Mouse (Mus musculus): ENCODE results near the gene Olfr1133. TPM values are rescaled to one million over a fixed set of nuclear protein-coding genes. Genes with fewer than 3 reads are reported as not detected.

The Olfr1133 gene
- not detected in 2 replicates for polyA plus RNA-seq (2015; fragmentation: Nextera tagmentation; extraction: Ambion mirVana)

GRCm38 (mm10) chr2:87647274-87647673 lies at the start of gene Olfr1133:
Gene Olfr1133, minus strand, starts transcription at chr2:87647374.

GRCm38 (mm10) chr2:87693847-87694246 lies 46.7 kb upstream of the Olfr1133 start, which contains the start of gene Olfr1136:
Gene Olfr1136, minus strand, starts transcription at chr2:87693947.

GRCm38 (mm10) chr2:87673564-87673963 lies 26.4 kb upstream of the Olfr1133 start, which contains the start of gene Olfr1135:
Gene Olfr1135, minus strand, starts transcription at chr2:87673664.

GRCm38 (mm10) chr2:87658360-87658759 lies 11.2 kb upstream of the Olfr1133 start, which contains the start of gene Olfr1134:
Gene Olfr1134, minus strand, starts transcription at chr2:87658460.

GRCm38 (mm10) chr2:87637435-87637834 lies 9.7 kb downstream of the Olfr1133 start, which contains the start of gene Olfr1132:
Gene Olfr1132, minus strand, starts transcription at chr2:87637535.

GRCm38 (mm10) chr2:87626804-87627203 lies 20.4 kb downstream of the Olfr1133 start, which contains the start of gene Olfr1131:
Gene Olfr1131, plus strand, starts transcription at chr2:87627104.

GRCm38 (mm10) chr2:87605912-87606311 lies 41.3 kb downstream of the Olfr1133 start, which contains the start of gene Olfr1130:
Gene Olfr1130, plus strand, starts transcription at chr2:87606212.

Other genes with a start within 250 kb of the Olfr1133 start
- gene Olfr1123, start 230.7 kb downstream of the Olfr1133 start, polyA plus RNA-seq (2015; fragmentation: Nextera tagmentation; extraction: Ambion mirVana) = not detected in 2 replicates
- 0.05 TPM in 1 of 2 replicates, not detected in the other for gene Olfr1124, start 217.1 kb downstream of the Olfr1133 start, polyA plus RNA-seq (2015; fragmentation: Nextera tagmentation; extraction: Ambion mirVana)
- gene Olfr1126, start 193.4 kb downstream of the Olfr1133 start, polyA plus RNA-seq (2015; fragmentation: Nextera tagmentation; extraction: Ambion mirVana) = not detected in 2 replicates
- gene Pramel7, start 150.3 kb downstream of the Olfr1133 start, polyA plus RNA-seq (2015; fragmentation: Nextera tagmentation; extraction: Ambion mirVana) = not detected in 2 replicates
- gene Pramel6, start 140.8 kb downstream of the Olfr1133 start, polyA plus RNA-seq (2015; fragmentation: Nextera tagmentation; extraction: Ambion mirVana) = not detected in 2 replicates
- gene Olfr153, start 115.6 kb downstream of the Olfr1133 start, polyA plus RNA-seq (2015; fragmentation: Nextera tagmentation; extraction: Ambion mirVana) = not detected in 2 replicates
- not detected in 2 replicates for gene Olfr1128, start 101.8 kb downstream of the Olfr1133 start, polyA plus RNA-seq (2015; fragmentation: Nextera tagmentation; extraction: Ambion mirVana)
- not detected in 2 replicates for gene Olfr1129, start 73.5 kb downstream of the Olfr1133 start, polyA plus RNA-seq (2015; fragmentation: Nextera tagmentation; extraction: Ambion mirVana)
- not detected in 2 replicates for gene Olfr1130, start 41.2 kb downstream of the Olfr1133 start, polyA plus RNA-seq (2015; fragmentation: Nextera tagmentation; extraction: Ambion mirVana)
- gene Olfr1131, start 20.3 kb downstream of the Olfr1133 start, polyA plus RNA-seq (2015; fragmentation: Nextera tagmentation; extraction: Ambion mirVana) = not detected in 2 replicates
- gene Olfr1132, start 9.8 kb downstream of the Olfr1133 start, polyA plus RNA-seq (2015; fragmentation: Nextera tagmentation; extraction: Ambion mirVana) = not detected in 2 replicates
- not detected in 2 replicates for gene Olfr1134, start 11.1 kb upstream of the Olfr1133 start, polyA plus RNA-seq (2015; fragmentation: Nextera tagmentation; extraction: Ambion mirVana)
- not detected in 2 replicates for gene Olfr1135, start 26.3 kb upstream of the Olfr1133 start, polyA plus RNA-seq (2015; fragmentation: Nextera tagmentation; extraction: Ambion mirVana)
- gene Olfr1136, start 46.6 kb upstream of the Olfr1133 start, polyA plus RNA-seq (2015; fragmentation: Nextera tagmentation; extraction: Ambion mirVana) = not detected in 2 replicates
- gene Olfr1137, start 65.8 kb upstream of the Olfr1133 start, polyA plus RNA-seq (2015; fragmentation: Nextera tagmentation; extraction: Ambion mirVana) = not detected in 2 replicates
- gene Olfr1138, start 92.6 kb upstream of the Olfr1133 start, polyA plus RNA-seq (2015; fragmentation: Nextera tagmentation; extraction: Ambion mirVana) = not detected in 2 replicates
- gene Olfr1140, start 96.4 kb upstream of the Olfr1133 start, polyA plus RNA-seq (2015; fragmentation: Nextera tagmentation; extraction: Ambion mirVana) = not detected in 2 replicates
- not detected in 2 replicates for gene Olfr1141, start 106.6 kb upstream of the Olfr1133 start, polyA plus RNA-seq (2015; fragmentation: Nextera tagmentation; extraction: Ambion mirVana)
- not detected in 2 replicates for gene Olfr152, start 132.1 kb upstream of the Olfr1133 start, polyA plus RNA-seq (2015; fragmentation: Nextera tagmentation; extraction: Ambion mirVana)
- not detected in 2 replicates for gene Olfr1143, start 153.2 kb upstream of the Olfr1133 start, polyA plus RNA-seq (2015; fragmentation: Nextera tagmentation; extraction: Ambion mirVana)
- not detected in 2 replicates for gene Olfr1145, start 162.4 kb upstream of the Olfr1133 start, polyA plus RNA-seq (2015; fragmentation: Nextera tagmentation; extraction: Ambion mirVana)
- not detected in 2 replicates for gene Olfr1148, start 183.2 kb upstream of the Olfr1133 start, polyA plus RNA-seq (2015; fragmentation: Nextera tagmentation; extraction: Ambion mirVana)
- not detected in 2 replicates for gene Olfr1150-ps1, start 196.6 kb upstream of the Olfr1133 start, polyA plus RNA-seq (2015; fragmentation: Nextera tagmentation; extraction: Ambion mirVana)
- not detected in 2 replicates for gene Olfr1151, start 208.5 kb upstream of the Olfr1133 start, polyA plus RNA-seq (2015; fragmentation: Nextera tagmentation; extraction: Ambion mirVana)
- gene Olfr1152, start 219.1 kb upstream of the Olfr1133 start, polyA plus RNA-seq (2015; fragmentation: Nextera tagmentation; extraction: Ambion mirVana) = not detected in 2 replicates
- not detected in 2 replicates for gene Olfr1153, start 247.6 kb upstream of the Olfr1133 start, polyA plus RNA-seq (2015; fragmentation: Nextera tagmentation; extraction: Ambion mirVana)